Mouse (Mus musculus) kidney, adult 2 months (tissue): ENCODE measurements around the gene Asphd2.

Source experiments
- CTCF ChIP-seq: fragments of 200-500 bp; conservative IDR thresholded peaks from 2 replicates; pipeline ENCODE4 v1.5.1; 2011; ENCODE audit warnings: low read depth, mild to moderate bottlenecking, control low read depth, low read length, moderate library complexity, mixed read lengths; ENCODE audit not compliant: insufficient read depth, insufficient read length
- POLR2A ChIP-seq: fragments of 200-500 bp; IDR thresholded peaks from one replicate; pipeline ENCODE4 v1.6.1; 2011; ENCODE audit warnings: low read depth, low read length, control low read depth

GRCm38 (mm10) chr5:112382641-112383330 is 11.9 kb downstream of the Asphd2 start:
- TF ChIP-seq CTCF (no peak), POLR2A (no peak)
